Mouse (Mus musculus) midbrain, embryonic 11.5 days (tissue): ENCODE measurements around the gene Wasf2. TPM values are rescaled to one million over a fixed set of nuclear protein-coding genes. Genes with fewer than 3 reads are reported as not detected.

Experiments
- ATAC-seq: fragments of 200-750 bp; cut with Nextera tagmentation; 2 replicates; pipeline ENCODE4 v1.8.0; 2017; ENCODE audit warnings: moderate TSS enrichment, moderate library complexity; ENCODE audit not compliant: low FRiP score
- DNase-seq: peaks from one replicate; pipeline ENCODE4 v3.0.0; 2015; ENCODE audit warnings: low spot score; ENCODE audit errors: missing footprints
- H3K27ac ChIP-seq: fragments of 300-500 bp; sonication (generic); 2 replicates; pipeline ENCODE4 v1.5.1; 2014; ENCODE audit warnings: low read depth, low read length
- H3K27me3 ChIP-seq: fragments of 300-500 bp; sonication (generic); 2 replicates; pipeline ENCODE4 v1.6.1; 2014; ENCODE audit warnings: mild to moderate bottlenecking, low read length, moderate library complexity, mixed read lengths; ENCODE audit not compliant: control insufficient read depth, insufficient read depth
- H3K36me3 ChIP-seq: fragments of 300-500 bp; sonication (generic); 2 replicates; pipeline ENCODE4 v1.6.1; 2014; ENCODE audit warnings: mild to moderate bottlenecking, low read length, moderate library complexity, mixed read lengths; ENCODE audit not compliant: control insufficient read depth, insufficient read depth
- H3K4me1 ChIP-seq: fragments of 300-500 bp; sonication (generic); 2 replicates; pipeline ENCODE4 v1.6.1; 2014; ENCODE audit warnings: low read length; ENCODE audit not compliant: control insufficient read depth, insufficient read depth
- H3K4me2 ChIP-seq: fragments of 300-500 bp; sonication (generic); 2 replicates; pipeline ENCODE4 v1.6.1; 2014; ENCODE audit warnings: mild to moderate bottlenecking, moderate library complexity
- H3K4me3 ChIP-seq: fragments of 300-500 bp; sonication (generic); 2 replicates; pipeline ENCODE4 v1.5.1; 2014; ENCODE audit warnings: low read depth, low read length
- H3K9ac ChIP-seq: fragments of 300-500 bp; sonication (generic); 2 replicates; pipeline ENCODE4 v1.6.1; 2014; ENCODE audit warnings: low read length
- H3K9me3 ChIP-seq: fragments of 300-500 bp; sonication (generic); 2 replicates; pipeline ENCODE4 v1.6.1; 2016; ENCODE audit warnings: low read length; ENCODE audit not compliant: control insufficient read depth
- WGBS: fragments of 180-500 bp; shearing (Covaris S2); extraction: QIAGEN DNeasy Blood & Tissue Kit; methylation state at CpG from one replicate; pipeline ENCODE4 v1.1.7; 2014; 5-methylcytosine and 5-hydroxymethylcytosine counted together
- polyA plus RNA-seq: library from polyadenylated mRNA; unstranded; fragments of >200 nt; fragmentation: Nextera tagmentation; extraction: Ambion mirVana; gene quantifications from 2 replicates; pipeline ENCODE4 v1.2.1, GENCODE M21; 2014

Wasf2 gene
- polyA plus RNA-seq, 1 experiment from 2014 or later: 40.1 TPM

DNA sequence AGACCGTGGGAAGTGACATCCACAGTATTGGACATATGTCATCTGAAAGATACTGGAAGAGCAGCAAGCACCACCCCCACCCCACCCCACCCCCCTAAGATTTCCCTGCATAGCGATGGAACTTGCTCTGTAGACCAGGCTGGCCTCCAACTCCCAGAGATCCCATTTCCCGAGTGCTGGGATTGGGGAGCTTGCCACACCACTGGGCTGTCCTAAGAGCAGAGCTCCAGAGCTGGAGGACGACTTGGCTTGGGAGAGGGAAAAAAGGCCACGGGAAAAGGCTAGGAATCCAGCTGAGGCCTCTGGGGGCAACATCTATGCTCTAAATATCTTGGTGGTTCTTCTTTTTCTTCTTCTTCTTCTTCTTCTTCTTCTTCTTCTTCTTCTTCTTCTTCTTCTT is 104.5 kb downstream of the Wasf2 start:
- H3K27ac ChIP-seq: no peak overlapping the region
- 74% methylated on average over 5 of the region's 5 CpGs for WGBS
- no peaks in the 10 kb centered on the region for H3K4me1 ChIP-seq
- no peak for DNase-seq
- H3K9ac ChIP-seq: no peak overlapping the region
- ATAC-seq: no peak
- H3K27me3 ChIP-seq: no peaks in the 10 kb centered on the region; the same call in 1 of the 2 replicates
- H3K9me3 ChIP-seq: no peaks in the 10 kb centered on the region
- H3K36me3 ChIP-seq: no peaks in the 10 kb centered on the region
- H3K4me2 ChIP-seq: no peak overlapping the region
- H3K4me3 ChIP-seq: no peak overlapping the region

DNA sequence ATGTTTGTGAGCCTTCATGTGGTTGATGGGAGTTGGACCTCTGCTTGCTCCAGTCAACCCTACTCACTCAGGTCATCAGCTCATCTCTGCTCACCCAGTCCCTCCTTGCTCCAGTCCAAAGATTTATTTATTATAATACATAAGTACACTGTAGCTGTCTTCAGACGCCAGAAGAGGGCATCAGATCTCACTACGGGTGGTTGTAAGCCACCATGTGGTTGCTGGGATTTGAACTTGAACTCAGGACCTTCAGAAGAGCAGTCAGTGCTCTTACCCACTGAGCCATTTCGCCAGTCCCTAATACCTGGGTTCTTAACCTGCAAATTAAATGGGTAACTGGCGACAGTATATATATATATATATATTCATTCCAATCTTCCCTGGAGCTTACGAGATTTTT is 105.1 kb downstream of the Wasf2 start:
- no peak overlapping the region for H3K4me3 ChIP-seq
- no peak overlapping the region for H3K9ac ChIP-seq
- DNase-seq (no peak), ATAC-seq (no peak)
- no peak overlapping the region for H3K4me2 ChIP-seq
- no peak overlapping the region for H3K27ac ChIP-seq
- H3K36me3 ChIP-seq: no peaks in the 10 kb centered on the region
- 85% methylated on average over 5 of the region's 5 CpGs for WGBS
- peaks cover 6% of the 10 kb centered on the region for H3K27me3 ChIP-seq
- no peaks in the 10 kb centered on the region for H3K9me3 ChIP-seq
- H3K4me1 ChIP-seq: peaks cover 1% of the 10 kb centered on the region

DNA sequence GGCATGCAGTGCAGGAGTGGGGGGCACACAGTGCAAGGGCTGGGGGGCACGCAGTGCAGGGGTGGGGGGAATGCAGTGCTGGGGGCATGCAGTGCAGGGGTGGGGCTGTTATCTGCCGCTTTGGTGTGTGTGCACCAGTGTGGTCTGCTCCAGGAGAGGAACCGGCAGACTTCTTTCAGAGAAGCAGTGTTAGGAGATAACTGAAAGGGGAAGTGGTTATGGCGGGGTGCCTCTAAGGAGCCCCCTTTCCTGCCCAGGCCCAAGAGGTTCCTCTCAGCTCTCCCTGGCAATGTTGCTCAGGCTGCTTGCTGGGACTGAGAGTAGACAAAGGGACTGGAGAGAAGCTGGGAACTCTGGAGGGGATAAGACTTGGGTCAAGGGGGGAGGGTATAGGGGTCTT is 107.6 kb downstream of the Wasf2 start:
- Histone ChIP-seq H3K36me3 (no peaks in the 10 kb centered on the region), H3K4me2 (no peak overlapping the region), H3K27ac (no peak overlapping the region), H3K9me3 (no peaks in the 10 kb centered on the region), H3K4me1 (peaks cover 7% of the 10 kb centered on the region), H3K27me3 (peaks cover 21% of the 10 kb centered on the region), H3K4me3 (no peak overlapping the region), H3K9ac (no peak overlapping the region)
- ATAC-seq: no peak
- WGBS: 87% methylated on average over 4 of the region's 4 CpGs
- no peak for DNase-seq

DNA sequence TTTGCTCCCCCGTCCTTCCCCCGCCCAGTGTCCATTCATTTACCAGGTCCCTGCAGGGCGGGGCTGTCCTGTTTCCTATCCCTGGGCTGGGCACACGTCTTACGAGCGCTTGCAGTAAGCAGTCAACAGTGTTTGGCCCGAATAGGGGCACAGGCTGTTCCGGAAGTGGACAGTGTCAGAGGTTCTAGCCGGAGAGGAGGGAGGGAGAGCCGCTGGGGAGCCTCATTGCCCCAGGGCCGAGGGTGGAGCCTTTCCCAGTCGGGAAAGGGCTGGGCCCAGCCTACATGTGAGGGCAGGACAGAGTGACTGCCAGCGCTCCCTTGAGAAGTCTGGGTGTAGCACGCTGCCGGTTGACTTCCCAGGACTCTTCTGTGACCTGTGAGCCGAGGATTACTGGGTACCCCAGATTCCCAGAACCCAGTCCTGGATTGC is 110.2 kb downstream of the Wasf2 start, which contains the start of gene Map3k6:
Map3k6 (plus strand) TSS at position 329 of the 432 bp plus-strand sequence.
- DNase-seq: no peak
- peaks cover 25% of the 10 kb centered on the region for H3K27me3 ChIP-seq
- peak; percentile 22; the same call in 1 of the 2 replicates for ATAC-seq

DNA sequence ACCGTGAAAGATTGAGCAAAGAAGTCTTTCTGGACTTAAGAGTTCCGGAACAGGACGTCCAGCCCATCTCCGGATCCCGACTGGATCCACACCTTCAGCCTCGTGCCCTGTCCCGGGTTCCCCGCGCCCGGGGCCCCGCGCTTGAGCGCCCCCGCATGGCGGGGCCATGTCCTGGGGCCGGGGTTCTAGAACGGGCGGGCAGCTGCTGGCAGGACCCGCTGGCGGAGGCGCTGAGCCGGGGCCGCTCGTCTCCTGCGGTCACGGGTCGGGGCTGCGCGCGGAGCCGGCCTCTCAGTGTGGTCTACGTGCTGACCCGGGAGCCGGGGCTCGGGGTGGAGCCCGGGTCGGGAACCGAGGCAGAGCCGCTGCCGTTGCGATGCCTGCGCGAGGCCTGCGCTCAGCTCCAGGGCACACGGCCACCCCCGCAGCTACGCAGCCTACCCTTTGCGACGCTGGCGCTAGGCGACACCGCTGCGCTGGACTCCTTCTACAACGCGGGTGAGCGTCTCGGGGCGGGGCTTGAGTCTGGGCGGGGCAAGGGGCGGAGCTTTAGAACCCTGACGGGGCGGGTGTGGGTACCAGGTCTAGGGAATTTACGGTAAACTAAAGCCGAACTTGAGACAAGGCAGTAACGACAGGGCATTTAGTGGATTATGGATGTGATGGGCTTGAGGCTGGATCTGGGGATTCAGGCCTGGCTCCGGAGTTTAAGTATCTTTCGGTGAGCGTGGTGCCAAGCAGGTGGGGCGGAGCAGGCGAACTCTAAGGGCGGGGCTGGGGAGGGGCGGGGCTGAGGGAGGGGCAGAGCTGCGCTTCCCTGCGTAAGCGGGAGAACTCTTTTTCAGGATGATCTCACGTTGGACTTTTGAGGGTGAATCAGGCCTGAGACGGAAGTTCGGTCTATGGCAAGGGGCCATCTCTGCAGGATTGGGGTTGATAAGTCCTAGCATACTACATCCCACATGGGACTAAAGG is 110.9 kb downstream of the Wasf2 start:
- DNase-seq (peak; percentile 100), ATAC-seq (peak; percentile 94)
- Histone ChIP-seq H3K9ac (peak overlapping the region; percentile 62), H3K9me3 (no peaks in the 10 kb centered on the region), H3K36me3 (no peaks in the 10 kb centered on the region), H3K4me2 (peak overlapping the region; percentile 81), H3K27ac (no peak overlapping the region), H3K27me3 (peaks cover 25% of the 10 kb centered on the region), H3K4me3 (peak overlapping the region; percentile 47), H3K4me1 (peaks cover 7% of the 10 kb centered on the region)
- WGBS: under 1% methylated on average over 78 of the region's 78 CpGs

More for the DNA sequence above, 110.2 kb downstream of the Wasf2 start, which contains the start of gene Map3k6:
- peak within 1 kb of the TSS; percentile 47 for H3K4me3 ChIP-seq
- H3K9ac ChIP-seq: peak within 1 kb of the TSS; percentile 62
- H3K4me1 ChIP-seq: peaks cover 7% of the 10 kb centered on the region
- WGBS: 4% methylated on average over 16 of the region's 16 CpGs
- H3K36me3 ChIP-seq: no peaks in the 10 kb centered on the region
- H3K4me2 ChIP-seq: peak within 1 kb of the TSS; percentile 81
- H3K27ac ChIP-seq: no peak within 1 kb of the TSS
- no peaks in the 10 kb centered on the region for H3K9me3 ChIP-seq

DNA sequence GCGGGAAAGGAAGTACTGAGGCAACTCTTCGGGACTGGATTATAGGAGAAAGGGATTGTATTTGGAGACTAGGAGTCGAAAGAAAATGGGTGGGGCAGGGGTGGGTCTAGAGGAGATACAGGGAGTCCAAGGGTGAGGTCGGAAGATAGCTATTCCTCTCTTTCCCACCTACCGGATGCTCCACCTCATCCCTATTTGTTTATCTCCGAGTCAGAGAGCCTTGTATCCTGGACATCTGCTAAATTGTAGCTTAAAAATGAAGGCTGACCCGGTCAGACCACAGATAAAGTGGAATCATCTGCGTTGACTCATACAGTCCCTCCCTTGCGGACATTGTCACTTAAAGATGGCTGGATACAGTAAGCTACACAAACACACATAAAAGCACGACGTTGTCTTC is 111.6 kb downstream of the Wasf2 start:
- 30% methylated on average over 11 of the region's 11 CpGs for WGBS
- H3K4me3 ChIP-seq: peak overlapping the region; percentile 47; the same call in 1 of the 2 replicates
- peaks cover 7% of the 10 kb centered on the region for H3K4me1 ChIP-seq
- DNase-seq: no peak
- H3K36me3 ChIP-seq: no peaks in the 10 kb centered on the region
- no peak overlapping the region for H3K9ac ChIP-seq
- ATAC-seq: no peak
- peak overlapping the region; percentile 81 for H3K4me2 ChIP-seq
- no peak overlapping the region for H3K27ac ChIP-seq
- H3K9me3 ChIP-seq: no peaks in the 10 kb centered on the region
- H3K27me3 ChIP-seq: peaks cover 25% of the 10 kb centered on the region

DNA sequence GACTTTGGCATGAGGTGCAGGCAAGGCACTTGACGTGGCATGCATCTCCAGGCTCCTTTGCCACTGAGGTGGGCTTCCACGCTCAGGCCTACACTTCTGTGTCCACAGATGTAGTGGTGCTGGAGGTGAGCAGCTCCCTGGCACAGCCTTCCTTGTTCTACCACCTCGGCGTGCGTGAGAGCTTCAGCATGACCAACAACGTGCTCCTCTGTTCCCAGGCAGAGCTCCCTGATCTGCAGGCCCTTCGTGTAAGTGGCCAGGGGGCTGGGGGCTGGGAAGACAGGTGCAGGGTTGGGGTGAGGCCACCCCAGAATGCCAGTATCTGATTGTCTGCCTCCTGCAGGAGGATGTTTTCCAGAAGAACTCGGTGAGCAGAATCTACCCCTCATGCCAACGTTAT is 112.4 kb downstream of the Wasf2 start:
- H3K27me3 ChIP-seq: peaks cover 33% of the 10 kb centered on the region
- H3K9ac ChIP-seq: no peak overlapping the region
- peaks cover 7% of the 10 kb centered on the region for H3K4me1 ChIP-seq
- ATAC-seq: no peak
- no peak overlapping the region for H3K4me3 ChIP-seq
- H3K9me3 ChIP-seq: no peaks in the 10 kb centered on the region
- DNase-seq: no peak
- no peak overlapping the region for H3K27ac ChIP-seq
- H3K4me2 ChIP-seq: no peak overlapping the region
- WGBS: 62% methylated on average over 9 of the region's 9 CpGs
- H3K36me3 ChIP-seq: no peaks in the 10 kb centered on the region

DNA sequence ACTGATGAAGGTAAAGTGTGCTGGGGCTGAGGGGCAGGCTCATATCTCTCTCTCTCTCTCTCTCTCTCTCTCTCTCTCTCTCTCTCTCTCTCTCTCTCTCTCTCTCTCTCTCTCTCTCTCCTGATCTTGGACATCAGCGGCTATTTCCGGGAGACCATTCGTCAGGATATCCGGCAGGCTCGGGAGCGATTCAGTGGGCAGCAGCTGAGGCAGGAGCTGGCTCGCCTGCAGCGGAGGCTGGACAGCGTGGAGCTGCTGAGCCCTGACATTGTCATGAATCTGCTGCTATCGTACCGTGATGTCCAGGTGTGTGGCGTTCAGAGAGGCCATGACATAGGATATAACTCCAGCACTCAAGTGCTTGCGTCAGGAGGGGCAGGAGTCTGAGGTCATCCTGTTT is 113.2 kb downstream of the Wasf2 start:
- Histone ChIP-seq H3K4me1 (peaks cover 7% of the 10 kb centered on the region), H3K4me2 (no peak overlapping the region), H3K27me3 (peaks cover 38% of the 10 kb centered on the region), H3K4me3 (no peak overlapping the region), H3K9ac (no peak overlapping the region), H3K27ac (no peak overlapping the region), H3K36me3 (no peaks in the 10 kb centered on the region), H3K9me3 (no peaks in the 10 kb centered on the region)
- WGBS: 67% methylated on average over 13 of the region's 13 CpGs
- no peak for DNase-seq
- no peak for ATAC-seq

DNA sequence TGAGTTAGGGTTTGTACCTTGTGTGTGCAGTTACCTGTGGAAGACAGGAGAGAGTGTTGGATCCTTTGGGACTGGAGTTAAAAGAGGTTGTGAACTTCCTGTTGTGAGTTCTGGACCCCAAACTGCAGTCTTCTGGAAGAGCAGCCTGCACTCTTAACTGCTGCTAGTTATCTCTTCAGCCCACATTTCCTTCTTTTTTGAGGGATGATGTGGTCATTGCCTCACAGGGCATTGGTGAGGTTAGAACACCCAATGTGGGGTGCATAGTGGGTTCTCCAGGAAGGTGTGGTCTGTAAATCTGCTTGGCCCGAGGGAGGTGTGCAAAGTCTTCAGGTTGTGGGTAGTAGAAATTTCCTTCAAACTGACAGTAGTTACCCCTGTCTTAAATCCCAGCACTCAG is 114.0 kb downstream of the Wasf2 start:
- H3K9me3 ChIP-seq: no peaks in the 10 kb centered on the region
- WGBS: 83% methylated on average over 1 of the region's 1 CpGs
- H3K9ac ChIP-seq: no peak overlapping the region
- H3K36me3 ChIP-seq: no peaks in the 10 kb centered on the region
- H3K4me1 ChIP-seq: peaks cover 7% of the 10 kb centered on the region
- DNase-seq: no peak
- H3K27me3 ChIP-seq: peaks cover 39% of the 10 kb centered on the region
- no peak overlapping the region for H3K27ac ChIP-seq
- H3K4me3 ChIP-seq: no peak overlapping the region
- no peak for ATAC-seq
- H3K4me2 ChIP-seq: no peak overlapping the region
